Mouse (Mus musculus) embryonic fibroblast, embryonic 13.5 days (primary cell): ENCODE data around the gene Cd38. TPM values are rescaled to one million over a fixed set of nuclear protein-coding genes. Genes with fewer than 3 reads are reported as not detected.

Experiments
- H3K27ac ChIP-seq: 2 replicates; pipeline ENCODE4 v1.5.1; 2012; ENCODE audit warnings: low read length, control low read depth, inconsistent platforms; ENCODE audit not compliant: insufficient read depth
- H3K4me1 ChIP-seq: 2 replicates; pipeline ENCODE4 v1.6.1; 2011; ENCODE audit warnings: low read length; ENCODE audit not compliant: control insufficient read depth, insufficient read depth
- H3K4me3 ChIP-seq: 2 replicates; pipeline ENCODE4 v1.5.1; 2011; ENCODE audit warnings: mild to moderate bottlenecking, control low read depth, low read length; ENCODE audit not compliant: insufficient read depth
- CTCF ChIP-seq: IDR thresholded peaks from 2 replicates; pipeline ENCODE4 v1.5.1; 2011; ENCODE audit warnings: mild to moderate bottlenecking, control low read depth, low read length, moderate library complexity, borderline replicate concordance; ENCODE audit not compliant: insufficient read depth
- POLR2A ChIP-seq: IDR thresholded peaks from 2 replicates; pipeline ENCODE4 v1.6.1; 2011; ENCODE audit warnings: low read depth, mild to moderate bottlenecking, control low read depth, low read length, moderate library complexity
- polyA plus RNA-seq: library from polyadenylated mRNA; stranded (reverse); fragments of >200 nt; gene quantifications from 2 replicates; pipeline ENCODE4 v1.2.4, GENCODE M21; 2011; ENCODE audit warnings: low read depth; ENCODE audit not compliant: missing spikeins, insufficient read length

Cd38 gene
- polyA plus RNA-seq, 1 experiment: 7.9 TPM

DNA sequence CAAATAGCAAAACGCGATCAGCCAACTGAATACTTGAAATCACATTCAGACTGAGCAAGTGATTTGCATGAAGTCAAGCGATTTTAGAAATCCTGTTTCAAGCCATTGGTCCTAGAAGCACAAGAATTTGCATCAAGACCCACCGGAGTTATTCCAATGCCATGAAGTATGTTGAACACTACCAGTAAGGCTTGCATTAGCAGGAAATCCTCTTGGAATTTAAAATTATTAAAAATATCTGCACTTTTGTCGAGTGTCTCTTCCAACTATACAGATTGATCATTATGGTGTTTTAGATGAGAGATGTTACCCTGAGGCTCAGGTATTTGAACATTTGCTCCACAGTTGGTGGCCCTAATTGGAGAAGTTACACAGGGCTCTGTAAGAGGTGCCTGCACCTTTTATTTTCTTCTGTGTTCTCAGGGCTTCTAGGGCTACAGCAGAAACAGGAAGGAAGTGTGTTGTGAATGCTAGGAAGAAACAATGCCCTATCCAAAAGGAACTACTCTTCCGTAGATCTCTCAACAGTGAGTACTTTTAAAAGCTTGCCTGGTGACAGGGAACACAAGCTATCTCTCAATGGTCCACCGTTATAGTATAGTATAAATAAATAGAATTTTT is 14.4 kb upstream of the Cd38 start:
- Histone ChIP-seq H3K27ac (no peak overlapping the region), H3K4me1 (no peaks in the 10 kb centered on the region), H3K4me3 (no peak overlapping the region)
- TF ChIP-seq POLR2A: no peak
- TF ChIP-seq CTCF: no peak

DNA sequence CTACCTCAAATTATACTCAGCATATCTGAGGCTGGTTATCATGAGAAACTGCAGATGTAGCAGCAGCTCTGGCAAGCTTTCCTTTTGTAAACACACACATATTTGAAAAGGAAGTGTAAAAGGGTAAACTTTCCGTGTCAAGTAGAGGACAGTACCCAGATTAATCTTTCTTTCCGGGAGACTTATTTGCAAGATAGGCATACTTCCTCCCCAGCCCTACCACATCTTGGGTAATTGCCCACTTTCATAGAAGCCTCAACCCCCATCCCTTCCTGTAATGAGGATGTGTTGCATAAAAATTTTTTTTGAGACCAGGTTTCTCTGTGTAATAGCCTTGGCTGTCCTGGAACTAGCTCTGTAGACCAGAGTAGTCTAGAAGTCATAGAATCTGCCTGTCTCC is 12.6 kb upstream of the Cd38 start:
- H3K27ac ChIP-seq: no peak overlapping the region
- no peak for TF ChIP-seq CTCF
- TF ChIP-seq POLR2A: no peak
- no peaks in the 10 kb centered on the region for H3K4me1 ChIP-seq
- no peak overlapping the region for H3K4me3 ChIP-seq

GRCm38 (mm10) chr5:43859663-43860062 is 8.7 kb upstream of the Cd38 start:
- Histone ChIP-seq H3K27ac (no peak overlapping the region), H3K4me1 (no peaks in the 10 kb centered on the region), H3K4me3 (no peak overlapping the region)
- TF ChIP-seq CTCF (no peak), POLR2A (no peak)

- no peaks in the 10 kb centered on the region for H3K4me1 ChIP-seq
- no peak overlapping the region for H3K4me3 ChIP-seq
- no peak for TF ChIP-seq POLR2A
- TF ChIP-seq CTCF: no peak
- no peak overlapping the region for H3K27ac ChIP-seq
Measured at GRCm38 (mm10) chr5:43860096-43860495, 8.3 kb upstream of the Cd38 start.

DNA sequence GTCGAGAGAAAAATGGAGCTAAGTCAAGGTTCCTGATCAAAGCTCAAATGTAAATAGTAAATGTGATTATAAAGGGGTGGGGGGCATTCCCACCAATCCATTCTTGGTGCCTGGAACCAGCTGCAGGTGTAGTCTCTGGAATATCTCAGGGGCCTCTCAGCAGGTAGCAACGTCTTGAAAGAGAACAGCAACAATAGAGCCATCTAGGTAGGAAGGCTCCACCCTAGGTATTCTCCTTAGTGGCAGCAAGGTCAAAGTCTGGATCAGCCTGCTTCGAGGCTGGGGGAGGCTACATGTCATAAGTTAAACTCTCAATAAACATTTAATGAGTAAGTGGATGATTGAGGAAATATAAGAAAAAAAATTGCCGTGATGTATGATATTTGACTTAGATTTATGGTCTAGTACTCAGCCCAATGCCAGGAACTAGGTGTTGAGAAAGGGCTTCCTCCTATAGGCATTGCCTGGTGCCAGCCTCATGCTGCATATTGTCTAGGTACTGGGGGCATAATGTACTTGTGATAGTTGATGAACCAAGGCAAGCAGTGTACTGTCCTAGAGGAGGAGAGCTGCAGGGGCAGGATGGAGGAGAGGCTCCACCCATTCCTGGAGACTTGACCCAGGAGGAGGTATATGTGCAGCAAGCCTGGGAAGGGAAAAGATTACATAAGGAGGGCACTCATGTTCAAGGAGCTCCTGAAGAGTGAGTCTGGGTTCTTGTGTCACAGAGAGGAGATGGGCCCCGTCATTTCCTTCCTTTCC is 7.5 kb upstream of the Cd38 start:
- no peaks in the 10 kb centered on the region for H3K4me1 ChIP-seq
- H3K4me3 ChIP-seq: no peak overlapping the region
- TF ChIP-seq POLR2A: no peak

GRCm38 (mm10) chr5:43863642-43864041 is 4.7 kb upstream of the Cd38 start:
- TF ChIP-seq CTCF (no peak), POLR2A (no peak)
- H3K27ac ChIP-seq: no peak overlapping the region
- H3K4me1 ChIP-seq: peaks cover 4% of the 10 kb centered on the region
- no peak overlapping the region for H3K4me3 ChIP-seq

More for the DNA sequence above, 7.5 kb upstream of the Cd38 start:
- no peak overlapping the region for H3K27ac ChIP-seq

GRCm38 (mm10) chr5:43865316-43865715 is 3.0 kb upstream of the Cd38 start:
- TF ChIP-seq CTCF (no peak), POLR2A (no peak)
- Histone ChIP-seq H3K4me1 (peaks cover 4% of the 10 kb centered on the region), H3K27ac (no peak overlapping the region), H3K4me3 (no peak overlapping the region)

- no peak for TF ChIP-seq CTCF
- TF ChIP-seq POLR2A: 0 out of 2 replicates have a peak, but pooled peaks have one; percentile 47
- Histone ChIP-seq H3K27ac (peak overlapping the region; percentile 7; the same call in 1 of the 2 replicates), H3K4me1 (peaks cover 4% of the 10 kb centered on the region), H3K4me3 (peak overlapping the region; percentile 21)
Measured at GRCm38 (mm10) chr5:43868711-43869600, 603 bp downstream of the Cd38 start.

- H3K4me3 ChIP-seq: no peak overlapping the region
- peaks cover 4% of the 10 kb centered on the region for H3K4me1 ChIP-seq
- H3K27ac ChIP-seq: no peak overlapping the region
- TF ChIP-seq POLR2A: no peak
- no peak for TF ChIP-seq CTCF
Measured at GRCm38 (mm10) chr5:43871845-43872244, 3.5 kb downstream of the Cd38 start.

DNA sequence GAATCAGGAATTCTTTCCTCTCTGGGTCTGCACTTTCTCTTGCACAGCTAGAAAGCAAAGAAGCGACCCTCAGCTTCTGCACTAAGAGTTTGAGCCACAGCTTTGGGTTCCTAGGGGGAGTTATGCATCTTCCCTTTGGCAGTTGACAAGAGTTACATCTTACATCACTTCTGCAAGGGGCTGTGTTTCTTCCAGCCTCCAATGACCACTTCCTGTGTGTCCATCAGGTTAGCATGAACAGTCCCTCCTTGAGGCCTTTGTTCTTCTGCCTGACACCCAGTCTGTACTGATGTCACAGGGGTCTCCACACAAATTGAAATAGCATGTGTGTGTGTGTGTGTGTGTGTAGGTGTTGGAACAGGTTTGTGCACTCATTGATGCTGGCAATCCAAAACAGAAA is 4.3 kb downstream of the Cd38 start:
- TF ChIP-seq POLR2A: no peak
- no peak for TF ChIP-seq CTCF
- Histone ChIP-seq H3K4me3 (no peak overlapping the region), H3K27ac (no peak overlapping the region), H3K4me1 (peaks cover 4% of the 10 kb centered on the region)
